21 mouse cellular contexts compared by ENCODE assay signal in genomic region chr19:25547086-25547643, GRCm38 (mm10). TPM values are rescaled to one million over a fixed set of nuclear protein-coding genes. Genes with fewer than 3 reads are reported as not detected.
"Had no signal": no experiment of that assay in that cellular context is flagged by ENCODE, and none has a peak within 500 bp of the region (broad histone marks: within the 10 kb centered on the region; RNA-seq: fewer than 3 reads in every experiment).

No protein-coding gene starts in this region.

- DNase-seq: kidney, adult 9 months; kidney, postnatal 36 days; left cerebral cortex, postnatal 4 days; lung, postnatal 4 days; midbrain, embryonic 14.5 days; retina, postnatal 1 day; right cerebral cortex, postnatal 4 days; thymus, postnatal 14 days had no signal

- H3K4me3 ChIP-seq: limb, embryonic 13.5 days; liver, embryonic 15.5 days; lung, embryonic 15.5 days; midbrain, embryonic 10.5 days; neural tube, embryonic 12.5 days had no signal

- H3K27me3 ChIP-seq: liver, embryonic 15.5 days; neural tube, embryonic 12.5 days had no signal

- H3K36me3 ChIP-seq: limb, embryonic 13.5 days; liver, embryonic 15.5 days; lung, embryonic 15.5 days; midbrain, embryonic 10.5 days; neural tube, embryonic 12.5 days had no signal

- H3K27ac ChIP-seq: kidney, postnatal 0 days; limb, embryonic 13.5 days; liver, embryonic 15.5 days; lung, embryonic 15.5 days; midbrain, embryonic 10.5 days; neural tube, embryonic 12.5 days; stomach, postnatal 0 days had no signal

- H3K4me1 ChIP-seq: limb, embryonic 13.5 days; liver, embryonic 15.5 days; lung, embryonic 15.5 days; neural tube, embryonic 12.5 days had no signal

RNA-seq across cellular contexts. Expression of gene Dmrt1, which starts 41.7 kb away (rescaled TPM):
- total RNA-seq: layer of hippocampus, adult 18-20 months; layer of hippocampus, postnatal 10 days; left cerebral cortex, postnatal 4 days; liver, adult 2 months; megakaryocyte, adult 5-6 weeks had no signal
- polyA plus RNA-seq: inflammation-experienced regulatory T-cells, adult 6 months; intestine, postnatal 0 days; kidney, postnatal 0 days; liver, adult 2 months; liver, embryonic 15.5 days; lung, embryonic 15.5 days; midbrain, embryonic 14.5 days; stomach, postnatal 0 days had no signal
